Mouse (Mus musculus) liver, embryonic 13.5 days (tissue): Measurements from ENCODE around the gene Clip3. TPM values are rescaled to one million over a fixed set of nuclear protein-coding genes. Genes with fewer than 3 reads are reported as not detected.

Source experiments
- ATAC-seq: fragments of 200-750 bp; cut with Nextera tagmentation; 2 replicates; pipeline ENCODE4 v1.8.0; 2017; ENCODE audit warnings: low read depth, mild to moderate bottlenecking, moderate number of reproducible peaks, moderate library complexity
- DNase-seq: peaks from one replicate; pipeline ENCODE4 v3.0.0; 2022
- H3K27ac ChIP-seq: fragments of 300-500 bp; sonication (generic); 2 replicates; pipeline ENCODE4 v1.5.1; 2015; ENCODE audit warnings: moderate library complexity, mild to moderate bottlenecking, inconsistent platforms
- H3K27me3 ChIP-seq: fragments of 300-500 bp; sonication (generic); 2 replicates; pipeline ENCODE4 v1.6.1; 2015; ENCODE audit warnings: mild to moderate bottlenecking, inconsistent platforms
- H3K36me3 ChIP-seq: fragments of 300-500 bp; sonication (generic); 2 replicates; pipeline ENCODE4 v1.6.1; 2015; ENCODE audit warnings: mild to moderate bottlenecking, inconsistent platforms
- H3K4me1 ChIP-seq: fragments of 300-500 bp; sonication (generic); replicated peaks from 2 replicates; pipeline ENCODE4 v1.6.1; 2015; ENCODE audit warnings: inconsistent platforms
- H3K4me2 ChIP-seq: fragments of 300-500 bp; sonication (generic); 2 replicates; pipeline ENCODE4 v1.6.1; 2015; ENCODE audit warnings: inconsistent platforms, mild to moderate bottlenecking, moderate library complexity
- H3K4me3 ChIP-seq: fragments of 300-500 bp; sonication (generic); replicated peaks from 2 replicates; pipeline ENCODE4 v1.5.1; 2015; ENCODE audit warnings: mild to moderate bottlenecking, inconsistent platforms
- H3K9ac ChIP-seq: fragments of 300-500 bp; sonication (generic); 2 replicates; pipeline ENCODE4 v1.6.1; 2015; ENCODE audit warnings: mild to moderate bottlenecking, inconsistent platforms
- H3K9me3 ChIP-seq: fragments of 300-500 bp; sonication (generic); replicated peaks from 2 replicates; pipeline ENCODE4 v1.6.1; 2016; ENCODE audit warnings: inconsistent platforms
- WGBS: fragments of 180-500 bp; shearing (Covaris S2); methylation state at CpG from one replicate; pipeline ENCODE4 v1.1.7; 2015; ENCODE audit not compliant: insufficient replicate concordance; 5-methylcytosine and 5-hydroxymethylcytosine counted together
- polyA plus RNA-seq: library from polyadenylated mRNA; unstranded; fragments of >200 nt; fragmentation: Nextera tagmentation; extraction: Ambion mirVana; gene quantifications from 2 replicates; pipeline ENCODE4 v1.2.1, GENCODE M21; 2015

Clip3 gene
- polyA plus RNA-seq, 1 experiment from 2014 or later: 1.4 TPM

- DNase-seq: peak; percentile 20
- H3K27ac ChIP-seq: no peak overlapping the region
- peaks cover 18% of the 10 kb centered on the region for H3K27me3 ChIP-seq
- H3K4me1 ChIP-seq: no peaks in the 10 kb centered on the region; the same call in 1 of the 2 replicates
- no peak overlapping the region for H3K4me2 ChIP-seq
- 15% methylated on average over 6 of the region's 6 CpGs for WGBS
- ATAC-seq: 0 out of 2 replicates have a peak, but pooled peaks have one; percentile 35
- no peaks in the 10 kb centered on the region for H3K9me3 ChIP-seq
- H3K36me3 ChIP-seq: no peaks in the 10 kb centered on the region
- no peak overlapping the region for H3K9ac ChIP-seq
- H3K4me3 ChIP-seq: no peak overlapping the region
These were observed 61.8 kb downstream of the Clip3 start for GRCm38 (mm10) chr7:30353279-30353822.

GRCm38 (mm10) chr7:30354059-30354458, 62.5 kb downstream of the Clip3 start:
- Histone ChIP-seq H3K9ac (no peak overlapping the region), H3K27me3 (peaks cover 12% of the 10 kb centered on the region), H3K4me3 (no peak overlapping the region), H3K4me1 (no peaks in the 10 kb centered on the region; the same call in 1 of the 2 replicates), H3K27ac (peak overlapping the region; percentile 64), H3K36me3 (no peaks in the 10 kb centered on the region), H3K4me2 (no peak overlapping the region), H3K9me3 (no peaks in the 10 kb centered on the region)
- DNase-seq (no peak), ATAC-seq (0 out of 2 replicates have a peak, but pooled peaks have one; percentile 17)
- WGBS: 61% methylated on average over 4 of the region's 4 CpGs

Other genes starting within 250 kb of the Clip3 start
- 0.29 and 0.41 TPM in 2 replicates for gene Zfp14, start 240.3 kb upstream of the Clip3 start, polyA plus RNA-seq
- gene Zfp82, start 218.8 kb upstream of the Clip3 start, polyA plus RNA-seq: 1.7 and 2.1 TPM in 2 replicates
- gene Gm26920, start 201.3 kb upstream of the Clip3 start, polyA plus RNA-seq: 0.44 TPM in 1 of 2 replicates, not detected in the other
- gene Zfp566, start 201.2 kb upstream of the Clip3 start, polyA plus RNA-seq: 2.0 and 2.5 TPM in 2 replicates
- 12.7 and 18.3 TPM in 2 replicates for gene Zfp260, start 197.0 kb upstream of the Clip3 start, polyA plus RNA-seq
- 1.6 and 2.1 TPM in 2 replicates for gene Zfp382, start 169.8 kb upstream of the Clip3 start, polyA plus RNA-seq
- gene Zfp146, start 122.0 kb upstream of the Clip3 start, polyA plus RNA-seq: 4.8 and 6.2 TPM in 2 replicates
- 4.2 and 4.8 TPM in 2 replicates for gene Cox7a1, start 107.6 kb upstream of the Clip3 start, polyA plus RNA-seq
- gene Capns1, start 92.9 kb upstream of the Clip3 start, polyA plus RNA-seq: 39.0 and 40.8 TPM in 2 replicates
- gene Polr2i, start 59.8 kb upstream of the Clip3 start, polyA plus RNA-seq: 67.1 and 70.0 TPM in 2 replicates
- 62.1 and 63.7 TPM in 2 replicates for gene Tbcb, start 59.5 kb upstream of the Clip3 start, polyA plus RNA-seq
- not detected in 2 replicates for gene Ovol3, start 56.0 kb upstream of the Clip3 start, polyA plus RNA-seq
- gene Thap8, start 11.6 kb upstream of the Clip3 start, polyA plus RNA-seq: 0.13 TPM in 1 of 2 replicates, not detected in the other
- gene Wdr62, start 11.3 kb upstream of the Clip3 start, polyA plus RNA-seq: 7.0 and 8.1 TPM in 2 replicates
- gene Alkbh6, start 17.0 kb downstream of the Clip3 start, polyA plus RNA-seq: 17.2 and 18.9 TPM in 2 replicates
- 6.1 and 8.8 TPM in 2 replicates for gene Syne4, start 23.1 kb downstream of the Clip3 start, polyA plus RNA-seq
- 1.3 and 1.8 TPM in 2 replicates for gene E130208F15Rik, start 30.0 kb downstream of the Clip3 start, polyA plus RNA-seq
- 6.4 and 6.6 TPM in 2 replicates for gene Sdhaf1, start 32.2 kb downstream of the Clip3 start, polyA plus RNA-seq
- gene Lrfn3, start 71.0 kb downstream of the Clip3 start, polyA plus RNA-seq: 1.4 and 1.5 TPM in 2 replicates
- gene Tyrobp, start 122.0 kb downstream of the Clip3 start, polyA plus RNA-seq: 65.8 and 80.0 TPM in 2 replicates
- 2.7 and 4.0 TPM in 2 replicates for gene Hcst, start 128.1 kb downstream of the Clip3 start, polyA plus RNA-seq
- 1.2 TPM in 2 replicates for gene Nfkbid, start 130.0 kb downstream of the Clip3 start, polyA plus RNA-seq
- gene Aplp1, start 153.8 kb downstream of the Clip3 start, polyA plus RNA-seq: 4.6 and 4.7 TPM in 2 replicates
- 0.16 and 0.20 TPM in 2 replicates for gene Kirrel2, start 166.0 kb downstream of the Clip3 start, polyA plus RNA-seq
- 0.13 and 0.17 TPM in 2 replicates for gene Nphs1, start 166.6 kb downstream of the Clip3 start, polyA plus RNA-seq
- 28.1 and 28.6 TPM in 2 replicates for gene Prodh2, start 201.9 kb downstream of the Clip3 start, polyA plus RNA-seq
- 2.0 and 2.3 TPM in 2 replicates for gene Arhgap33, start 243.3 kb downstream of the Clip3 start, polyA plus RNA-seq